Mouse (Mus musculus): Measurements from ENCODE around the gene Gm5622.
"Not testable (repeated sequence)": the region's sequence is repeated elsewhere in the genome, so short reads cannot be mapped to it uniquely, and the experiment has no call there.

Gene Gm5622

DNA sequence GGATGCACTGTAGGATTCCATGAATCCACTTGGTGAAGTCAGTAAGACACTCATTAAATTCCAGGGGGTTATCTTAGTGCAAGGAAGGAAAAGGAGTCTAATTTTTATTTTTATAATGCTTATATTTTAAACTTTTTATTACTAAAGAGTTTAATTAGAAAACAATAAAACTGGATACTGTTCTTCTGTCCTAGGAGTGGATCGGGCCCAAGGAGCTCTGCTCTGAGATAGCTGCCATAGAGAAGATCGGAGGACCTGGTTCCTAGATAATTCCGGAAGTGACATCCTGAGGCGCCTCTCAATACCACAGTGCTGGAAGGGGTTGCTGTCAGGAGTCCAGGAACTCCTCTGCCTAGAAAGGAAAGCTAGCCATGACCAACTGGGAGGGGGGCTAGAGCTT, at the start of gene Gm5622:
Gene Gm5622 (plus strand): TSS at position 301 of the 400 bp plus-strand sequence.
- DNase-seq (ENCODE audit: low spot score in 2 of 2) = no peak

DNA sequence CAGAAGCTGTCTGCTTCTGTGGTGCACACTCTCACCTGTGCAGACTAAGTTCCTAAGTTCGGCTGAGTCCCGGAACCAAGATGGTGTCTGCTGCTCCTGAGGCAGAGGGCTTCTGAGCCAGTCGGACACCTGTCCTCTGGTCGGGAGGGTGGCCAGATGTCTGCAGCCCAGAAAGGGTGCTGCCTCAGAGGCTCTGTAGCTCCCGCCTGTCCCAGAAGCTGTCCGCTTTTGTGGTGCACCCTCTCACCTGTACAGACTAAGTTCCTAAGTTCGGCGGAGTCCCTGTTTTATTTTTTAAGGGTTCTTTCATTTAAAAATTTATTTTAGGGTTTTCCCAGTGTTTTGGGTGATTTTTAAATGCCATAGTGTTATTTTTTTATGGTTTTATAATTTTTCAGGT, 45.2 kb upstream of the Gm5622 start:
- no peak for DNase-seq (ENCODE audit: low spot score in 2 of 2)

DNA sequence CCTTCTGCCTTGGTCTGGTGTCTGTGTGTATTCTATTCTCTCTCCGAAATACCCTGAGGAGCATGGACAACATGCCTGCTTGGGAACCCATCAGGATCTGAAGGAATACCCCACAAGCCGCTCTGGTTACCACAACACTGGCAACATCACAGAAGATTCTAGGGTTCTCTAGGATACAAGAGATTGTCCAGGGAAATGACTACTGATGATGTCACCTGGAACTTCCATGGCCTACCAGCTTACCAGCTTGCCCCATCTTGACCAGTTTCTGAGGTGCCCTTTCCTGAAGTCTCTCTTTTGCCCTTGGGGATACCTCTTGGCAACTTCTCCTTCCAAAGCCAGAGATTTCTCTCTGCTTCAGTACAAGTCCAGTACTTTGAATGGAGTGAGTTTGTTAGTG, 21.4 kb downstream of the Gm5622 start, which contains the start of gene Gm17175:
Gene Gm17175 (minus strand): TSS at position 101 of the 400 bp plus-strand sequence.
- DNase-seq (ENCODE audit: low spot score in 2 of 2) = not testable (repeated sequence)

DNA sequence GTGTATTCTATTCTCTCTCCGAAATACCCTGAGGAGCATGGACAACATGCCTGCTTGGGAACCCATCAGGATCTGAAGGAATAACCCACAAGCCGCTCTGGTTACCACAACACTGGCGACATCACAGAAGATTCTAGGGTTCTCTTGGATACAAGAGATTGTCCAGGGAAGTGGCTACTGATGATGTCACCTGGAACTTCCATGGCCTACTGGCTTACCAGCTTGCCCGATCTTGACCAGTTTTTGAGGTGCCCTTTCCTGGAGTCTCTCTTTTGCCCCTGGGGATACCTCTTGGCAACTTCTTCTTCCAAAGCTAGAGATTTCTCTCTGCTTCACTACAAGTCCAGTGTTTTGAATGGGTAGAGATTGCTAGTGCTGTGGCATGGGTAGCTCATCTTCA, 39.4 kb downstream of the Gm5622 start, which contains the start of gene Gm17174:
Gene Gm17174 (minus strand): TSS at position 101 of the 400 bp plus-strand sequence.
- DNase-seq (ENCODE audit: low spot score in 2 of 2) = not testable (repeated sequence)

DNA sequence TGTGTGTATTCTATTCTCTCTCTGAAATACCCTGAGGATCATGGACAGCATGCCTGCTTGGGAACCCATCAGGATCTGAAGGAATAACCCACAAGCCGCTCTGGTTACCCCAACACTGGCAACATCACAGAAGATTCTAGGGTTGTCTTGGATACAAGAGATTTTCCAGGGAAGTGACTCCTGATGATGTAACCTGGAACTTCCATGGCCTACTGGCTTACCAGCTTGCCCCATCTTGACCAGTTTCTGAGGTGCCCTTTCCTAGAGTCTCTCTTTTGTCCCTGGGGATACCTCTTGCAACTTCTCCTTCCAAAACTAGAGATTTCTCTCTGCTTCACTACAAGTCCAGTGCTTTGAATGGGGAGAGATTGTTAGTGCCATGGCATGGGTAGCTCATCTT, 58.6 kb downstream of the Gm5622 start, which contains the start of gene Gm17078:
Gene Gm17078 (minus strand): TSS at position 101 of the 400 bp plus-strand sequence.
- DNase-seq (ENCODE audit: low spot score in 2 of 2) = no peak

DNA sequence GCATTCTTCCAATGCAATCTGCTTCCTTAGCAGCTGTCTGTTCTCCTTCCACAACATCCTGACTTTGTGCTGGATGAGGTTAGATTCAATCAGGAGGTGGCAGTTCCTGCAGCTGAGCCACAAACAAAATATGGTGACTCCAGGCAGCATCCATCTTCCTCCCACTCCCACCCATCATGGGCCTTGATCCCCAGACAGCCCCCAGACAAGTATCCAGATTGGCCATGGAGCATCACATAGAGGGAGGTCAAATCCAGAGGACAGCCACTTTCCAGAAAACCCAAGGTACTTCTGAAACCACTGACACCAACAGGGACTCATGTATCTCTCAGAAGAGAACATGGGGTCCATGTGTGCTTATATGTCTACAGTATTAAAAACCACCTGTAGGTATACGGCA, 79.8 kb downstream of the Gm5622 start:
- DNase-seq (ENCODE audit: low spot score in 2 of 2) = peak; percentile 8 to 21

DNA sequence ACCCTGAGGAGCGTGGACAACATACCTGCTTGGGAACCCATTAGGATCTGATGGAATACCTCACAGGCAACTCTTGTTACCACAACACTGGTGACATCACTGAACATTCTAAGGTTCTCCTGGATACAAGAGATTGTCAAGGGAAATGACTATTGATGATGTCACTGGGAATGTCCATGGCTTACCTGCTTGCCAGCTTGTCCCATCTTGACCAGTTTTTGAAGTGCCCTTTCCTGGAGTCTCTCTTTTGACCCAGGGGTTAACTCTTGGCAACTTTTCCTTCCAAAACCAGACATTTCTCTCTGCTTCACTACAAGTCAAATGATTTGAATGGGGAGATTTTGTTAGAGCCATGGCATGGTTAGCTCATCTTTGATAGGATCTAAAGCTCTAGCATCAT, 83.0 kb downstream of the Gm5622 start, which contains the start of gene Gm4181:
Gene Gm4181 (minus strand): TSS at position 101 of the 400 bp plus-strand sequence.
- DNase-seq (ENCODE audit: low spot score in 2 of 2) = not testable (repeated sequence)

DNA sequence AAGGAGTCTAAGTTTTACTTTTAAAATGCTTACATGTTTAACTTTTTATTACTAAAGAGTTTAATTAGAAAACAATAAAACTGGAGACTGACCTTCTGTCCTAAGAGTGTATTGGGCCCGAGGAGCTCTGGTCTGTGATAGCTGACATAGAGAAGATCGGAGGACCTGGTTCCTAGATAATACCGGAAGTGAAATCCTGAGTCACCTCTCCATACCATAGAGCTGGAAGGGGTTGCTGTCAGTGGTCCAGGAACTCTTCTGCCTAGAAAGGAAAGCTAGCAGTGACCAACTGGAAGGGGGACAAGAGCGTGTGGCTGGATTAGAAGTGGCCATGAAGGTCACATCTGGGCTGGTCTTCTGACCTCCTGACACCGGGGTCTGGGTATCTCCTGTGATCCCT, 124.7 kb downstream of the Gm5622 start:
- no peak for DNase-seq (ENCODE audit: low spot score in 2 of 2)

DNA sequence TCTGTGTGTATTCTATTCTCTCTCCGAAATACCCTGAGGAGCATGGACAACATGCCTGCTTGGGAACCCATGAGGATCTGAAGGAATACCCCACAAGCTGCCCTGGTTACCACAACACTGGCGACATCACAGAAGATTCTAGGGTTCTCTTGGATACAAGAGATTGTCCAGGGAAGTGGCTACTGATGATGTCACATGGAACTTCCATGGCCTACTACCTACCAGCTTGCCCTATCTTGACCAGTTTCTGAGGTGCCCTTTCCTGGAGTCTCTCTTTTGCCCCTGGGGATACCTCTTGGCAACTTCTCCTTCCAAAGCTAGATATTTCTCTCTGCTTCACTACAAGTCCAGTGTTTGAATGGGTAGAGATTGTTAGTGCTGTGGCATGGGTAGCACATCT, 142.8 kb downstream of the Gm5622 start, which contains the start of gene Gm17079:
Gene Gm17079 (minus strand): TSS at position 101 of the 400 bp plus-strand sequence.
- DNase-seq (ENCODE audit: low spot score in 2 of 2) = not testable (repeated sequence)

Data from spleen, postnatal 14 days (tissue).